Mouse (Mus musculus): ENCODE data around the gene Pparg. TPM values are rescaled to one million over a fixed set of nuclear protein-coding genes. Genes with fewer than 3 reads are reported as not detected.

Pparg gene
- total and polyA plus RNA-seq, 3 experiments: not detected

GRCm38 (mm10) chr6:115501131-115501530 is 140.4 kb downstream of the Pparg start:
- dilution Hi-C loops (cut with MboI; ENCODE audit: extremely low pct_ligation_motif_present, extremely low pct_unique_long_range_greater_than_20kb, low sequenced_read_pairs): no loop called here
- H3K27me3 ChIP-seq (replicated peaks): no peaks in the 10 kb centered on the region
- peaks cover 9 to 21% of the 10 kb centered on the region in 2 experiments; a peak in 3 of 4 replicates for H3K4me1 ChIP-seq (ENCODE audit: control insufficient read depth in 1 of 2, insufficient read depth in 2 of 2)
- no peak overlapping the region for H3K9ac ChIP-seq (ENCODE audit: insufficient read depth, low read depth)
- H3K36me3 ChIP-seq (replicated peaks in 1 of 2; ENCODE audit: control insufficient read depth in 1 of 2, insufficient read depth in 1 of 2, low read length in 1 of 2): no peaks in the 10 kb centered on the region
- no peak overlapping the region for H3K4me3 ChIP-seq (replicated peaks in 1 of 3; ENCODE audit: low read depth in 2 of 3, low read length in 2 of 3, poor library complexity in 1 of 3)
- in situ Hi-C loops (cut with MboI; ENCODE audit: low pct_ligation_motif_present, low pct_unique_long_range_greater_than_20kb, low sequenced_read_pairs): no loop called here
- no peak overlapping the region for H3K4me2 ChIP-seq (ENCODE audit: insufficient read depth, low read depth, poor library complexity, severe bottlenecking)
- DNase-seq (ENCODE audit: extremely low read depth): no peak
- H3K79me2 ChIP-seq (replicated peaks; ENCODE audit: control insufficient read depth, extremely low read depth, insufficient read depth, poor library complexity, severe bottlenecking): no peaks in the 10 kb centered on the region
- H3K27ac ChIP-seq (ENCODE audit: insufficient read depth, low read depth): no peak overlapping the region
- TF ChIP-seq CTCF (conservative IDR thresholded peaks at IDR 0.05 in 1 of 2, IDR thresholded peaks at IDR 0.05 in 1 of 2; ENCODE audit: low read depth in 2 of 2, low read length in 2 of 2) (no peak), CHD1 (IDR thresholded peaks at IDR 0.05; ENCODE audit: low read depth, low read length) (no peak), CHD2 (IDR thresholded peaks at IDR 0.05; ENCODE audit: low read length) (no peak), IRF4 (IDR thresholded peaks at IDR 0.05; ENCODE audit: low read depth, low read length) (no peak), NRF1 (IDR thresholded peaks at IDR 0.05; ENCODE audit: low read depth, low read length) (no peak), ETS1 (conservative IDR thresholded peaks at IDR 0.05; ENCODE audit: low read depth, low read length) (no peak)
- H3K9me3 ChIP-seq (replicated peaks; ENCODE audit: low read length): no peaks in the 10 kb centered on the region

GRCm38 (mm10) chr6:115503038-115503437 is 142.3 kb downstream of the Pparg start:
- Histone ChIP-seq H3K27ac (ENCODE audit: insufficient read depth, low read depth) (no peak overlapping the region), H3K4me2 (ENCODE audit: insufficient read depth, low read depth, poor library complexity, severe bottlenecking) (no peak overlapping the region), H3K27me3 (replicated peaks) (no peaks in the 10 kb centered on the region), H3K4me1 (ENCODE audit: control insufficient read depth in 1 of 2, insufficient read depth in 2 of 2) (peaks cover 9 to 21% of the 10 kb centered on the region in 2 experiments; a peak in 3 of 4 replicates), H3K9me3 (replicated peaks; ENCODE audit: low read length) (no peaks in the 10 kb centered on the region), H3K79me2 (replicated peaks; ENCODE audit: control insufficient read depth, extremely low read depth, insufficient read depth, poor library complexity, severe bottlenecking) (no peaks in the 10 kb centered on the region), H3K9ac (ENCODE audit: insufficient read depth, low read depth) (no peak overlapping the region), H3K4me3 (replicated peaks in 1 of 3; ENCODE audit: low read depth in 2 of 3, low read length in 2 of 3, poor library complexity in 1 of 3) (no peak overlapping the region), H3K36me3 (replicated peaks in 1 of 2; ENCODE audit: control insufficient read depth in 1 of 2, insufficient read depth in 1 of 2, low read length in 1 of 2) (no peaks in the 10 kb centered on the region)
- dilution Hi-C loops (cut with MboI; ENCODE audit: extremely low pct_ligation_motif_present, extremely low pct_unique_long_range_greater_than_20kb, low sequenced_read_pairs): no loop called here
- TF ChIP-seq MYC (IDR thresholded peaks at IDR 0.05; ENCODE audit: low read depth, low read length) (no peak), RAD21 (IDR thresholded peaks at IDR 0.05; ENCODE audit: low read depth, low read length) (no peak), UBTF (IDR thresholded peaks at IDR 0.05; ENCODE audit: low read depth, low read length) (no peak), SIN3A (IDR thresholded peaks at IDR 0.05; ENCODE audit: low read length) (no peak), IRF4 (IDR thresholded peaks at IDR 0.05; ENCODE audit: low read depth, low read length) (no peak), MEF2A (IDR thresholded peaks at IDR 0.05; ENCODE audit: borderline replicate concordance, low read depth, low read length) (no peak), JUND (conservative IDR thresholded peaks at IDR 0.05; ENCODE audit: low read depth, low read length) (no peak), ELF1 (IDR thresholded peaks at IDR 0.05; ENCODE audit: low read depth, low read length) (no peak), CHD2 (IDR thresholded peaks at IDR 0.05; ENCODE audit: low read length) (no peak), ZNF384 (IDR thresholded peaks at IDR 0.05; ENCODE audit: low read depth, low read length) (no peak), BHLHE40 (IDR thresholded peaks at IDR 0.05; ENCODE audit: low read depth, low read length) (no peak), ZMIZ1 (IDR thresholded peaks at IDR 0.05; ENCODE audit: low read depth, low read length) (no peak), MAFK (IDR thresholded peaks at IDR 0.05; ENCODE audit: insufficient replicate concordance, low read length) (no peak), USF2 (conservative IDR thresholded peaks at IDR 0.05; ENCODE audit: low read depth, low read length) (no peak), USF1 (IDR thresholded peaks at IDR 0.05; ENCODE audit: low read depth, low read length) (no peak)
- no peak for DNase-seq (ENCODE audit: extremely low read depth)
- in situ Hi-C loops (cut with MboI; ENCODE audit: low pct_ligation_motif_present, low pct_unique_long_range_greater_than_20kb, low sequenced_read_pairs): no loop called here
